In genomic region chr7:46997644-46998395, GRCm38 (mm10) we compare ENCODE assay signal across 13 mouse cellular contexts. TPM values are rescaled to one million over a fixed set of nuclear protein-coding genes. Genes with fewer than 3 reads are reported as not detected.
DNase-seq lines count a peak whose midpoint lies in the region; ATAC-seq and TF ChIP-seq lines count a peak whose summit lies in the region.
"Had no signal": no experiment of that assay in that cellular context is flagged by ENCODE, and none has a peak within 500 bp of the region (broad histone marks: within the 10 kb centered on the region; RNA-seq: fewer than 3 reads in every experiment).

No protein-coding gene starts in this region.

- H3K4me3 ChIP-seq in gastrocnemius, adult 2 months: peak overlapping the region; percentile 60
- H3K4me3 ChIP-seq in heart, embryonic 10.5 days: no peak overlapping the region
- H3K4me3 ChIP-seq in liver, embryonic 13.5 days (replicated peaks): 0 out of 2 replicates have a peak overlapping the region, but pooled peaks have one; percentile 1
- H3K4me3 ChIP-seq: erythroblast, embryonic 14.5 days; midbrain, embryonic 15.5 days; stomach, embryonic 15.5 days had no signal

- peaks cover 14% of the 10 kb centered on the region; the same call in 1 of the 2 replicates for H3K4me1 ChIP-seq in heart, embryonic 10.5 days
- H3K4me1 ChIP-seq in liver, embryonic 13.5 days (replicated peaks): peaks cover 86% of the 10 kb centered on the region

- ATAC-seq in cerebellum, adult (ENCODE audit: insufficient number of reproducible peaks, low FRiP score, low TSS enrichment): peak; percentile 75; the same call in 1 of the 2 replicates
- ATAC-seq in liver, embryonic 13.5 days (ENCODE audit: low read depth): no peak
- ATAC-seq in inflammation-experienced regulatory T-cells, adult 6 months: no peak
- ATAC-seq in megakaryocyte progenitor cell, adult 5-6 weeks (replicated peaks; ENCODE audit: poor library complexity): no peak
- ATAC-seq: midbrain, embryonic 15.5 days had no signal

- peak overlapping the region; percentile 17; the same call in 1 of the 2 replicates for H3K4me2 ChIP-seq in liver, embryonic 13.5 days
- H3K4me2 ChIP-seq: midbrain, embryonic 15.5 days; stomach, embryonic 15.5 days had no signal

- peak; percentile 75 for DNase-seq in gastrocnemius, adult 2 months
- no peak for DNase-seq in gastrocnemius, postnatal 14 days
- DNase-seq in heart, embryonic 10.5 days (ENCODE audit: low spot score): no peak
- DNase-seq in liver, embryonic 13.5 days: no peak
- no peak for DNase-seq in layer of hippocampus, postnatal 14 days (ENCODE audit: low spot score in 2 of 2)

- intact Hi-C loops in gastrocnemius, adult 2 months (cut with DNase I): no loop called here
- intact Hi-C loops in gastrocnemius, postnatal 14 days (cut with DNase I; ENCODE audit: low total_unique reads): no loop called here

- 83% methylated on average over 21 of the region's 21 CpGs for WGBS in heart, embryonic 10.5 days
- 79% methylated on average over 21 of the region's 21 CpGs for WGBS in liver, embryonic 13.5 days (ENCODE audit: insufficient replicate concordance)

- peak overlapping the region; percentile 75 for H3K27ac ChIP-seq in gastrocnemius, adult 2 months
- peak overlapping the region; percentile 56; the same call in 1 of the 2 replicates for H3K27ac ChIP-seq in heart, embryonic 10.5 days
- peak overlapping the region; percentile 87 for H3K27ac ChIP-seq in liver, embryonic 13.5 days
- H3K27ac ChIP-seq: midbrain, embryonic 15.5 days; stomach, embryonic 15.5 days had no signal

- H3K9ac ChIP-seq in liver, embryonic 13.5 days: peak overlapping the region; percentile 38
- H3K9ac ChIP-seq: midbrain, embryonic 15.5 days; stomach, embryonic 15.5 days had no signal

- H3K36me3 ChIP-seq in heart, embryonic 10.5 days: peaks cover 57% of the 10 kb centered on the region
- peaks cover 62% of the 10 kb centered on the region for H3K36me3 ChIP-seq in liver, embryonic 13.5 days

- TF ChIP-seq CTCF in gastrocnemius, adult 2 months (IDR thresholded peaks at IDR 0.05): no peak

- no peaks in the 10 kb centered on the region for H3K9me3 ChIP-seq in heart, embryonic 10.5 days
- no peaks in the 10 kb centered on the region for H3K9me3 ChIP-seq in liver, embryonic 13.5 days (replicated peaks)
- H3K9me3 ChIP-seq: midbrain, embryonic 15.5 days; stomach, embryonic 15.5 days had no signal

- H3K27me3 ChIP-seq in heart, embryonic 10.5 days (ENCODE audit: insufficient read depth, poor library complexity, severe bottlenecking): no peaks in the 10 kb centered on the region
- H3K27me3 ChIP-seq in liver, embryonic 13.5 days: no peaks in the 10 kb centered on the region
- H3K27me3 ChIP-seq: midbrain, embryonic 15.5 days; stomach, embryonic 15.5 days had no signal

RNA-seq across cellular contexts. Expression of gene Spty2d1, which starts 10.4 kb away (rescaled TPM):
- total RNA-seq in gastrocnemius, adult 2 months (2021): 1 to 10 TPM; 4.1 to 5.7 TPM
- total RNA-seq in gastrocnemius, postnatal 14 days (2021): 1 to 10 TPM; 6.0 to 7.2 TPM
- 14.4 and 15.6 TPM in 2 replicates for polyA plus RNA-seq in heart, embryonic 10.5 days (2016; fragmentation: Nextera tagmentation; extraction: Ambion mirVana)
- 10.6 and 13.1 TPM in 2 replicates for polyA plus RNA-seq in liver, embryonic 13.5 days (2015; fragmentation: Nextera tagmentation; extraction: Ambion mirVana)
- 10 to 100 TPM; 28.3 to 49.5 (median 29.4) TPM for polyA plus RNA-seq in inflammation-experienced regulatory T-cells, adult 6 months (2017; shearing (Covaris generic))
- total RNA-seq in megakaryocyte progenitor cell, adult 5-6 weeks (2015): 30.4 and 34.9 TPM in 2 replicates
- total RNA-seq in megakaryocyte progenitor cell, adult 5-6 weeks (2017): 25.4 and 30.7 TPM in 2 replicates
- 10 to 100 TPM; 12.8 to 13.1 TPM for total RNA-seq in layer of hippocampus, postnatal 14 days (2021)

RNA-seq across cellular contexts. Expression of gene Gm9999, which starts 14.4 kb away (rescaled TPM):
- total RNA-seq in gastrocnemius, adult 2 months (2021): not detected
- total RNA-seq in gastrocnemius, postnatal 14 days (2021): not detected
- not detected in 2 replicates for polyA plus RNA-seq in heart, embryonic 10.5 days (2016; fragmentation: Nextera tagmentation; extraction: Ambion mirVana)
- polyA plus RNA-seq in liver, embryonic 13.5 days (2015; fragmentation: Nextera tagmentation; extraction: Ambion mirVana): not detected in 2 replicates
- not detected for polyA plus RNA-seq in inflammation-experienced regulatory T-cells, adult 6 months (2017; shearing (Covaris generic))
- not detected in 2 replicates for total RNA-seq in megakaryocyte progenitor cell, adult 5-6 weeks (2015)
- not detected in 2 replicates for total RNA-seq in megakaryocyte progenitor cell, adult 5-6 weeks (2017)
- total RNA-seq in layer of hippocampus, postnatal 14 days (2021): not detected
- total RNA-seq: adrenal gland, postnatal 36 days; left cerebral cortex, postnatal 10 days had no signal
- polyA plus RNA-seq: erythroblast, embryonic 14.5 days; midbrain, embryonic 15.5 days; stomach, embryonic 15.5 days had no signal

RNA-seq across cellular contexts. Expression of gene Uevld, which starts 39.5 kb away (rescaled TPM):
- 10 to 100 TPM; 11.2 to 11.9 TPM for total RNA-seq in gastrocnemius, adult 2 months (2021)
- total RNA-seq in gastrocnemius, postnatal 14 days (2021): 10 to 100 TPM; 10.2 TPM
- polyA plus RNA-seq in heart, embryonic 10.5 days (2016; fragmentation: Nextera tagmentation; extraction: Ambion mirVana): 8.3 and 9.0 TPM in 2 replicates
- polyA plus RNA-seq in liver, embryonic 13.5 days (2015; fragmentation: Nextera tagmentation; extraction: Ambion mirVana): 5.3 and 6.2 TPM in 2 replicates
- 10 to 100 TPM in 1 of 3 experiments, 1 to 10 TPM in 2; 7.7 to 12.0 (median 8.1) TPM for polyA plus RNA-seq in inflammation-experienced regulatory T-cells, adult 6 months (2017; shearing (Covaris generic))
- total RNA-seq in megakaryocyte progenitor cell, adult 5-6 weeks (2015): 15.5 and 19.6 TPM in 2 replicates
- 11.1 and 11.9 TPM in 2 replicates for total RNA-seq in megakaryocyte progenitor cell, adult 5-6 weeks (2017)
- 10 to 100 TPM; 10.4 to 11.3 TPM for total RNA-seq in layer of hippocampus, postnatal 14 days (2021)

RNA-seq across cellular contexts. Expression of gene Tmem86a, which starts 52.6 kb away (rescaled TPM):
- 1 to 10 TPM; 4.0 to 4.8 TPM for total RNA-seq in gastrocnemius, adult 2 months (2021)
- 1 to 10 TPM; 7.2 to 8.1 TPM for total RNA-seq in gastrocnemius, postnatal 14 days (2021)
- polyA plus RNA-seq in heart, embryonic 10.5 days (2016; fragmentation: Nextera tagmentation; extraction: Ambion mirVana): 14.8 and 19.9 TPM in 2 replicates
- 23.8 and 23.9 TPM in 2 replicates for polyA plus RNA-seq in liver, embryonic 13.5 days (2015; fragmentation: Nextera tagmentation; extraction: Ambion mirVana)
- 1 to 10 TPM; 1.5 to 6.6 (median 3.8) TPM for polyA plus RNA-seq in inflammation-experienced regulatory T-cells, adult 6 months (2017; shearing (Covaris generic))
- total RNA-seq in megakaryocyte progenitor cell, adult 5-6 weeks (2015): 2.3 and 4.0 TPM in 2 replicates
- 1.4 and 2.2 TPM in 2 replicates for total RNA-seq in megakaryocyte progenitor cell, adult 5-6 weeks (2017)
- total RNA-seq in layer of hippocampus, postnatal 14 days (2021): 10 to 100 TPM; 15.5 to 16.5 TPM
